Mouse (Mus musculus): ENCODE measurements around the gene Zdhhc17.

Gene Zdhhc17

DNA sequence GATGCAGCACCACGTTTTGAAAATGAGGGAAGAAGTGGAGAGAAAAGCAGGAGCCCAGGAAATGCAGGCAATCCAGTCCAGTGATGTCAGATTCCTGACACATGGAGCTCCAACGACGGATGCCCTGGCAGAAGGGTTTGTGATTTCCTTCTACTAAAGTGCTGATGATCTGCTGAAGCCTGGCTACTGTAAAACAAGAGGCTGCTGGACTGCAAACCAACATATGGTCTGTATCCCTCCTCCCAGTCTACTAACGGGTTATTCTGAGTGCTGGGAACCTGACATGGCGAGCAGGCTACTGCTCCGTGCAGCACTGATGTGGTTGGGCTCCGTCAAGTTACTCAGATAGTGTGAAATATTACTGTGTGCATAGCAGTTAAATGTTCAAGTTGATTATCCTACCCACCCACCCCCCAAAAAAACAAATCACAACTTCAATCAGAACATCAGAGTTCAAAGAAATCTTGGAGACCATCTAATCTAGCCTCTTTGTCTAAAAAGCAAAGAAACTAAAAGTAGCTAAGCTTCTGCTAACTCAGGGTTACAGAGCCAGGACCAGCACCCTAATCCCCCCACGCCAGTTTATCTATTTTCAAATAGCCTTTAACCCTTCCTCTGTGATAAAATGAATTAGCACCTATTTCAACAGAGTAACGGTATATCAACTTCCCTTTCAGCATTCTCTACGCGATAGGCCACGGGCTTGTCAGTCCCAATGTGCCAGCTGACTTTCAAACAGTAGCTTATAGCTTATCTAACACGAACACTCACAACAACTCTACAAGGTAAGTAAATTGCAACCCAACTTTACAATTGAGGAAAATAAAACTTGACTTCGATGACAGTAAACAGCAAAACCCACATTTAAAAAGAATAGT is 4.1 kb downstream of the Zdhhc17 start:
- DNase-seq (ENCODE audit: low spot score): no peak

DNA sequence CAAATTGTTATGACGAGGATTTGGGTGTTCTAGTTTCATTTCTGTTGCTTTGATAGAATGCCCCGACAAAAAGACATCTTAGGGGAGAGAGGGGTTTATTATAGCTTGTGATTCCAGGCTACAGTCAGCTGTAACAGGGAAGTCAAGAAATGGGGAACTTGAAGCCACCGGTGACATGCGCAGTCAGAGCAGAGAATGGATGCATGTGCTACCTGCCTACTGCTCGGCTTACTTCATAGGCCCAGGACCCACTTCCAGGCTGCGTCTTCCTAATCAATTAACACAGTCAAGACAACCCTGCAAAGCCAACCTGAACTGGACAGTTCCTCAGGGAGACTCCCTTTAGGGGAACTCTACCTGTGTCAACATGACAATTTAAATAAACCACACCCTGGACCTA is 5.7 kb downstream of the Zdhhc17 start:
- DNase-seq (ENCODE audit: low spot score): no peak

DNA sequence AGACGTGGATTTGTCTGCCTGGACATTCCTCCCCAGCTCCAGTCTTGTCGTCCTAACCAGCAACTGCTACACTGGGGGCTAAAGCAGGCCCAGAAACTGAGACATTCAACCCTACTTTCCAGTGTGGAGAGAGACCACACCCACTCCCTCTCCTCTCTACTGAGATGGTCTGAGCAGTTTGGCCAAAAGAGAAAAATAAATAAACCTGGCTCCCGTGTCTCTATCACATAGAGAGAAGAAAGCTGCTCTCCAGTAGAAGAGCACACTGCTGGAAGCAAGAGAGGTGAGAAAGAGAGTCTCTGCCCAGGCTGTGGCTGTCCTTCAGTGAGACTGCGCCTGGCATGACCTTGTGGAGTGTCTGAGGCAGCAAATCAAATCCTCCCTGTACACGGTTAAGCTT is 10.7 kb downstream of the Zdhhc17 start:
- no peak for DNase-seq (ENCODE audit: low spot score)

DNA sequence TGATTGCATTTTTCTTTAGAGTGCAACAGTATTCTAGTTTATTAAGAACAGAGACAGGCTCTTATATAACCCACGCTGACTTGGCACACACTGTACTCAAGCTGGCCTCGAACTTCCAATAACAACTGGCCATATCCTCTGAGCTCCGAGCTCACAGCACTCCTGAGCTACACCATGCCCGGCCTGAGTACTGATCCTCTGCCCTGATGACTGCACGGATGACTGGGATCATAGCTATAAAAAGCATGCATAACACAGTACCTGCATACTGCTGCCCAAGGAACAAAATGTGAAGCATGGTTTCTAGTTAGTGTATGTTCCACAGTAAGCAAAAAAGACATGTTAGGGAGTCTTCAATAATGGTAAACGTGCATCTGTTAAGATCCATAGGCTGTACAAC is 12.8 kb downstream of the Zdhhc17 start:
- no peak for DNase-seq (ENCODE audit: low spot score)

DNA sequence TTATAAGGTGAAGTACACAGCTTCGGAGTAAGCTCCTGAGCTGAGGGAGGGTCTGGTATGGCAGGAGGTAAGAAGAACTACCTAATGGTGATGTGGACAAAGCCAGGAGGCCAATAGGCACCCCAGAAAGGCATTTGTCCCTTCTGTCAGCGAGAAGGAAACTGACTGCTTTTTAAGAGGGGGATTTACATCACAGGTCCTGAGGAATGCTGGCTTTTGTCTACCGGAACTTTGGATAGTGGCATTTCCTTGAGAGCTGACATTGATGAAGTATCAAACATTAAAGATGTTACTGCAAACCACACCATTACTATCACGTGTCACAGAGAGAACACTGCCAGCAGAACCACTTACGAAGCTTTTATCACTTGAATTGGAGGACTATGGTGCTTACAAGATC is 15.2 kb downstream of the Zdhhc17 start:
- DNase-seq (ENCODE audit: low spot score): no peak

DNA sequence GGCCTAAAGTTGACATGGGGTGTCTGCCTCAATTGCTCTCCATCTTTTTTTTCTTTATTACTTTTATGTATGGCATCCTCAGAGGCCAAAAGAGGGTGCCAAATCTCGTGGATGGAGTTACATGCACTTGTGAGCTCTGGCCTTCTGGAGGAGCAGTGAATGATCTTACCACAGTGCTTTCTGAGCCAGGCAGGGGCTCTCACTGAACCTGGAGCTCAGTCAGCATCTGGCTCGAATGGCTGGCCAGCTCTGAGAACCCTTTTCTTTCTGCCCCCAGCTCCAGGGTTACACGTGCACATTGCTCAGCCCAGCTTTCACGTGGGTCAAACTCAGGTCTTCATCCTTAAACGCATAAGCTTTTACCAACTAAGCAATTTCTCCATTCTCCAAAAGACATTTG is 16.7 kb downstream of the Zdhhc17 start:
- DNase-seq (ENCODE audit: low spot score): no peak

DNA sequence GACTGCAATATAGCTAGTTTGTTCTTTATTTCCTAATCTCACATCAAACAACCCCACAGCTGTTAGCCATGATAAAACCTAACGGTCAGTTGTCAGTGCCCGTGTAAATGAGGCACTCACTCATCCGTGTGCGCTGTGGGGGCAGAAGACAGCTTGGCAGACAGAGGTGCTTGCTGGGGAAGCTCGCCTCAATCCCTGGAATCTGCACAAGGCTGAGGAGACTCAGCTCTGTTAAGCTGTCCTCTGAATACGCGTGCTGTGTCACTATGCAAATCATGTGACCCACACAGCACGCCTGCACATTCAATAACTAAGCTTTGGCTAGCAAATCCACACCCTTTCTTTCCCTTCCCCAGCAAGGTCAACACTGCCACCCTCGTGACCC is 17.9 kb downstream of the Zdhhc17 start:
- peak; percentile 67 for DNase-seq (ENCODE audit: low spot score)

DNA sequence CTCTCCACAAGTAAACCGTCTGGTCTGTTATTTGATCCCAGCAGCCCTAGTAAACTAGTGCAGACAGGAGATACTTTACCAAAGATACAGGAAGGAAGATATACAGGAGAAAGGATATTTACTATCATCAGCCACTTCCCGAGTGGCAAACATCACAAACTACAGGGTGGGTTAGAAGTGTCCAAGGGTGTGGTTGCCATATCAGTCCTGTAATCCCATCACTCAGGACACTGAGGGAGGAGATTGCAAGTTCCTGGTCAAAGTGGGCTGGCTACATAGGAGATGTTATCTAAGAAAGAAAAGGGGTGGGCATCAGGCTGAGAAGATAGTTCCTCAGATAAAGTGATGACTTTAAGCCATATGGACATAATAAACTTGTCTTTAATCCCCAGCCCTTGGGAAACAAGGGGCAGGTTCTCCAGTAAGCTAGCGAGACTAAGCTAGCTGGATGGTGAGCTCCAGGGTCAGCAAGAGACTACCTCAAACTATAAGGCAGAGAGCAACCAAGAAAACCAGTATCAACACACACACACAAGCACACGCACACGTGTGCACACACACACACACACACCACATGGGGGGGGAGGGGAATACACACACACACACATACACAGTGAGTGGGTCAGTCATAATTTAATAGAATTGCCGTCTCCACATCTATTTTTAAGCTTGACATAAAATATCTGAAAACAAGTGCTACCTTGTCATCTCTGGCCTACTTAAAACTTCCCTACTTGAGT is 18.5 kb downstream of the Zdhhc17 start:
- DNase-seq (ENCODE audit: low spot score): no peak

DNA sequence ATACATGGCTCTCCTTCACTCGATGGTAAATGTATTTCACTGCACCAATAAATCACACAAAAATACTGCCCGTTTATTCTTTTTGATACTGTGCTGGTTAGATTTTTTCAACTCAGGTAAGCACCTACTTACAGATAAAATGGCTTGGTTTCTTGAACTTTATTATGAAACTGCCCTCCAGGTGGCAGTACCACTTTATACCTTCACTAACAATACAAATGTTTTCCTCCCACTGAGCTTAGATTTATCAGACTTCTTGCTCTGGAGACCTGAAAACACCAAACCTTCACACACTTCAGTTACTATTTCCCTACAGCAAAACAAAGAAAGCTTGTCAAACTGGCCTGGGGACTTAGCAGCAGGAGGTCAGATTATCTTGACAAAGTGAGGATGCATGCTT is 20.2 kb downstream of the Zdhhc17 start:
- peak; percentile 70 for DNase-seq (ENCODE audit: low spot score)

DNA sequence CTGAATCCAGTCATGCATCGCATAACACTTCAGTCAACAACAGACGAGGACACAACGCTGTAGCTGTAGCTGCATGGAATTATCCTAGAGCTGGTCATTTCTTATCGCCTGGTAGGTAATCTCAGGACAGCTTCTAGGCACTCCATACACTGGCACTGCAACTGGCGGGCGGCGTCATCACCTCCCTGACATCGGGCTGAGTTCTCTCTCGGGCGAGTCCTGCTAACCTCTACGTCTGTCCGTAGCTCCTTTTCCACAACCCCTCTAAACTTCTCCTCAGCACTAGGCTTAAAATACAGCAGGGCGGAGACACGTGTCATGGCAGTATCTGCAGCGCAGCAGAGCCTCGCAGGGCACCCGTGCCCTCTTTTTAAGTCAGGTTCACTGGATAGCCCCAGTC is 23.3 kb downstream of the Zdhhc17 start:
- no peak for DNase-seq (ENCODE audit: low spot score)

DNA sequence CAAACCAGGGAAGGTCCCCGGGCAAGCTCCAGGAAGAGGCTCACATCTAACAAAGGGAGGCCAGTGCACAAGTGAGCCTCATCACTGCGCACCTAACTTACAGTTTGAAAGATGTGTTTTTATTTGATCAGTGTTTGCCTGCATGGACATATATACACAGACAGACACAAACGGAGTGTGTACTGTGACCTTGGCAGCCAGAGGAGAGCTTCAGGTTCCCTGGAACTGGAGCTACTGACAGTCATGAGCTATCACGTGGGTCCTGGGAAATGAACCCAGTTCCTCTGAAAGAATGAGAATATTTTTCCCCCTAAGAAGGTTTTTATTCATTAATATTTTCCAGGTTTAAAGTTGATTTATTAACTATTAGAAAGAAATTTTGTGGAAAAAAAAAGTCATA is 27.2 kb downstream of the Zdhhc17 start:
- DNase-seq (ENCODE audit: low spot score): no peak

DNA sequence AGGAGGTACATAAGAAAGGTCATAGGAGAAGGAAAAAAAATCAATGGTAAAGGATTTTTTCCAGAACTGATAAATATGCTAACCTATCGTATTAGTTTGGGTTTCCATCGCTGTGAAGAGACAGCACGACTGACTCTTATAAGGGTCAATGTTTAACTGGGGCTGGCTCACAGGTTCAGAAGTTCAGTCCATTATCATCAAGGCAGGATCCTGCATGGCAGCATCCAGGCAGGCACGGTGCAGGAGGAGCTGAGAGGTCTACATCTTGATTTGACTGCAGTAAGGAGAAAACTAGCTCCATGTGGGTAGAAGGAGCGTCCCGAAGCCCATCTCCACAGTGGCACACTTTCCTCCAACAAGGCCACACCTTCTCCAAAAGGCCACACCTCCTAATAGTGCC is 29.5 kb downstream of the Zdhhc17 start:
- no peak for DNase-seq (ENCODE audit: low spot score)

DNA sequence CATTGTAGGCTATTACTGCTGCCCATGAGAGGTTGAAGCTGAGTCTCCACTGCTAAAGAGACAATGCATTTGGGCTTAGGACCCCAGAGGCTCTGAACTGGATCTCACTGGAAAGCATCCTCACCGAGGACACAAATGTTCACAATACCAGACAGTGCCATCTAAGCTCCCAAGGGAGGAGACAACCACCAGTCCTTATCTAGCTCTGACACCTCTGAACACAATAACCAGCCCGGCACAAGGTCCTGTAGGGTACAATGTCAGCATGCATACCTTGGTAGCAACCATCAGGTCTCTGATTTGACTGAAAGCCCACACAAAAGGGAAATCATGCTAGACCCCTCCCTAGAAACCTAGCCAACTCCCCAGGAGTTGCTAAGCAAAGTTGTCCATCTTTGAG is 30.5 kb downstream of the Zdhhc17 start:
- no peak for DNase-seq (ENCODE audit: low spot score)

DNA sequence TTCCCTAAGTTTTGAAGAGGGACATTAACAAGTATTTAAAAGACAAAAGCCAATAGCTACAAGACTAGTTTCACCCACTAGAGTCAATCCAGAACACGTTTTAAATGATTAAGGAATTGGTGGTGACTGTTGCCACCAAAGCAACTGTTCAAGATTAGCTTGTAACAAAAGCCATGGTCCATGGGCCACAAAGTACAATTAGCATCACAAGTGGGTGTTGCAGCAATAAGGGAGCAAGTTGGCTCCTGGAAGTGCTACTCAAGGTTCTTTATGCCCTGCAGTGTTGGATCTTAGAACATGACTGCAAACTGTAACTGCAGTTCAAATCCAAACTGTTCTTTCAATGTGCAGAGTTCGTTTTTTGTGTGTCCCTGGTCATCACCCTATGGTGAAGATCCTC is 32.6 kb downstream of the Zdhhc17 start:
- no peak for DNase-seq (ENCODE audit: low spot score)

DNA sequence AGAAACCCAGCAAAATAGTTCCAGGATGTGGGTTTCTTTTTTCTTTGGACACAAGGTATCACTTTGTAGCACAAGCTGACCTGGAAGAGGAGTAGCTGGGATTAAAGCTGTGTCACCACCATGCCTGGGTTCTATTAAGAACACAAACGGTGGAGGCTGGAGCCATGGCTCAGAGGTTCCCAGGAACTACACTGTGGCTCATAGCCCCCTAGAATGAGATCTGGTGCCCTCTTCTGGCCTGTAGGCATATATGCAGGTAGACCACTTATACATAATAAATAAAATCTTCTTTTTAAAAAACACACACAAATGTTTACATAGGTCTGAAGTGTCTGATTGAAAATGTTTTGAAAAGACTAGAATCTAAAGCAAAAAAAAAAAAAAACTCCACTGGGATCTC is 33.9 kb downstream of the Zdhhc17 start:
- peak; percentile 81 for DNase-seq (ENCODE audit: low spot score)

DNA sequence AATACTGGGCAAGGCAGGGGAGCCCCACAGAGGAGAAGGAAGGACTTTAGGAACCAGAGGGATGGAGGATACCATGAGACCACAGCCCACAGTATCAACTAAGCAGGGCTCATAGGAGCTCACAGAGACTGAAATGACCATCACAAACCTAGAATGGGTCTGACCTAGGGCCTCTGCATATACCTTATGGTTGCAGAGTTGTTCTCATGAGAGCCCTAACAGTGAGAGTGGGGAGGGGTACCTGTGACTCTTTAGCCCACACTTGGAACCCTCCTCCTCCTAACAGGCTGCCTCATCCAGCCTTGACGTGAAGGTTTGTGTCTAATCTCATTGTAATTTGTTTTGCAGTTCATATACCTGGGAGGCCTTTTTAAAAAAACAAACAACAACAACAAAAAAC is 35.1 kb downstream of the Zdhhc17 start:
- no peak for DNase-seq (ENCODE audit: low spot score)

DNA sequence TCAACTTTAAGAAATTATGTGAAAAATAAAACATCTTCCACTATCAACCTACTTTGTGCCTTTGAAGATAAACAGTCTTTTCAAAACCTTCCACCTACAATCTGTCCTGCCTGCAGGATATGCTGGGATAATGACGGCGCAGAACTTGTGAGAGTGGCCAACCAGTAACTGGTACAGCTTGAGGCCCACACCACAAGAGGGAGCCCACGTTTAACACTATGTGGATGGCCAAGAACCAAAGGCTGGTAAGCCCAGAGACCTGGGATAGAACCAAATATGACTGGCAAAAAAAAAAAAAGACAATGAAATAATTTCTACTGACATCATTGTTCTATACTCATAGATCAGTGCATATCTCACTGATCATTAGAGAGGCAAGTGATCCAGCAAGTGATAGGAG is 35.5 kb downstream of the Zdhhc17 start:
- DNase-seq (ENCODE audit: low spot score): peak; percentile 82

DNA sequence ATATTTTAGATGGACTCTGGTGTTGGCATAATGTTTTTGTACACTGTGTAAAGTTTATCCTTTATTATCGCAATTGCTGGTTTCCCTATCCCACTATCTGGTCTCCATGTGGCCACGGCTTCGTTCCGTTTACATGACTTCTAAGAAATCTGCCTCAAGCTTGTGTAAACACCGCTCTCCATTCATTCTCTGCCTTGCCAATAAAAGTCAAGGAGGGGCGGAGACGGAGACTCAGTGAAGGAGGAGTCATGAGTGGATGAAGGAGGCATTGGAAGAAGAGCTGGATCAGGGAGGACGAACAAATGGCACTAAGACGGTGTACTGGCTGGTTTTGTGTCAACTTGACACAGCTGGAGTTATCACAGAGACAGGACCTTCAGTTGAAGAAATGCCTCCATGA is 37.9 kb downstream of the Zdhhc17 start:
- DNase-seq (ENCODE audit: low spot score): no peak

DNA sequence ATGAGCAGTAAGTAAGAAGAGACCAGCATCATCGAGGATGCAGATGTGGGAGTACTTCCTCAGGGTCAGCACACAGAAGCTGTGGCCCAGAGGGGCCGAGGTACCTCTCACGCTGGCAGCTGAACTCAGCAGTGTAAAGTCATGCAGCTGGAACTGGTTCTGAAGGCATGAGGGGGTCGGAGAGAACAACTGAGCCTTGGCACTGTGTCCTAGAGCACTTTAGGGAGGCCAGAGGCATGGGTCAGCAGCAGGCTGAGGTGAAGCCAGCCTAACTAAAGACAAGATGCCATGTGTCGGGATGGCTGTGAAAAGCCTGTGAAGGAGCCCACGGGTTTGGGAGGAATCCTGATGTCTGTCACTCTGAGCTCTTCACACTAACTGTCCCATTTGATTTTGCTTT is 38.5 kb downstream of the Zdhhc17 start:
- no peak for DNase-seq (ENCODE audit: low spot score)

DNA sequence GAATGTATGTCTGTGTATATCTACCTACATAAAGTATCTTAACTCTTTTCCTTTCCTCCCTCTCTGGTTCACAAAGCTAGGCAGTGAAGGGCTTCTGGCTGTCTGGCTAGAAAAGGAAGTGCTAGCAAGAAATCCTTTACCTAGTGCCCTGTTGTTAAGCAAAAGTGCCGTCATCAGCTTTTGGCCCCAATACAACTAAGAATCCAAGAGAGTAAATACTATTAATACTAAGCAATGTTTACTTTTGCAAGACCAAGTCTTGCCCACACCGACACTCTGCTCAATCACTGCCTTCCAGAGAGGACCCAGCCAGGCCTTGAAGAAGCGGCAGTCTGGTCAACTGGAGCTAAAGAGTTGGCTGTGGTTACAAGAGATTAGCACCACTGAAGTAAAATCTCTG is 38.9 kb downstream of the Zdhhc17 start:
- DNase-seq (ENCODE audit: low spot score): no peak

DNA sequence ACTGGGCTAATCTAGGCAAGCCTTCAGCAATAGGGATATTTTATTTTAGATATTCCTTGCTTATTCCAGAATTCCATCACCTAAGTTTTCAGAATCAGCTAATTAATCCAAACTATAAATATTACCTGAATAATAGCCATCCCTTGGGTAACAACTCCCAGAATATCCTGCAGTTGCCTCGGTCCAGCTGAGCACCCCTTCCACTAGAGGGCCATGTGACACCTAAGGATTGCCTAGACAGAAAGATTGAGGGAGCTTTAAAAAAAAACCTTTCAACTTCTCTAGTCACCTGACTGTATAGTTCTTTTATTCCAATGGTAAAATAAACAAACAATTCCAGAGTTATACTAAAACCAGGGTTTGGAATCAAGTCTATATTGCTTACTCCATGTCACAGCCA is 47.8 kb downstream of the Zdhhc17 start:
- no peak for DNase-seq (ENCODE audit: low spot score)

DNA sequence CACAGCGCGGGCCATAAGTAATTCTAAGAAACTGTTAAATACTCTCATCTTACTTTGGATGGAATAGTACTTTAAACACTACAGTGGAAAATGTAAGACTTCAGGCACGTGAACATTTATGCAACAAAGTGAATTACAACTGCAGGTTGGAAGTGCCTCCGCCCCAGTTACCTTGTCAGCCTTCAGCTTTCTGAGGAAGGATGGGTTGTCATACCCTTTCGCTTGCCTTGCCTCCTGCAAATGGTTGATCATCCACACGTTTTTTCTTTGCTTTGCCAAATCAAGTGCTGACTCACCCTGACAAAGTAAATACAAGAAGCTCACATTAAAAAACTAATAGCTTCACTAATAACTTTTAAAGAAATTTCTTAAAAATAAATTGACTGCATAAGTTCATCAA is 49.1 kb downstream of the Zdhhc17 start:
- no peak for DNase-seq (ENCODE audit: low spot score)

DNA sequence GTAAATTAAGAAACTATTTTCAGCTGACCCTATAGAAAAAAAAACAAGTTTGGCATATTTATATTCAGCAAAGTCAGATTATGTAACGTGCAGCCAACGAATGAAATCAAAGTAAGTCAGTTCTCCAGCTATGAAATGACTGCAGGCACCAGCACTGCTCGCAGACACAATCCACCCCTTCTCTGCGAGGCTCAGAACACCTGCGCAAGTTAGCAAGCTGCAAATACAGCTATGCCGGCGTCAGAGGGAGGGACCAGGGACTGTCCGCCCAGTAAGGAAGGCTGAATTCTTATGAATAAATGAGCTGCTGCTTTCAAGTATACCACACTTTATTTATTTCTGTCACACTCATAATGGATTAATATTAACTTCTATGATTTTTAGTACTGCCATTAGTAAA is 50.2 kb downstream of the Zdhhc17 start:
- DNase-seq (ENCODE audit: low spot score): no peak

DNA sequence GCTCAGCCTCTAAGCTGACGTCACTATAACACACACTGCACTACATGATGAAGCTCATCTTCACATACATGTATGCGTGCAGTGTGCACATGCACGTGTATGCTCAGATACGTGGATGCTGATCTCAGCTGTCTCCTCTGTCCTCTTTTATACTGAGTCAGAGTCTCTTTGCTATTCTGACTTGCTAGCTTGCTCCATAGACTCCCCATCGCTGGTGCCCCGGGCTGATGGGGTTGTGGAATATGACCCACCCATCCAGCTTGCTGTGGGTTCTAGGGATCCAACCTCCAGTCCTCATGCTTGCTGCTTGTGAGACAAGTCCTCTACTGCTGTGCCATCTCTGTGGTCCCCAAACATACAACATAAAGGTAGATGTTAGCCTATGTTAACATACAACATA is 51.1 kb downstream of the Zdhhc17 start:
- no peak for DNase-seq (ENCODE audit: low spot score)

Data from retina, embryonic 14.5 days (tissue).